In genomic region chr4:141031733-141032132, GRCm38 (mm10) we compare ENCODE assay signal across 8 mouse cellular contexts. TPM values are rescaled to one million over a fixed set of nuclear protein-coding genes. Genes with fewer than 3 reads are reported as not detected.
DNase-seq lines count a peak whose midpoint lies in the region; ATAC-seq and TF ChIP-seq lines count a peak whose summit lies in the region.

No protein-coding gene starts in this region.

- 0 out of 2 replicates have a peak, but pooled peaks cover 2% of the 10 kb centered on the region for H3K27me3 ChIP-seq in E14TG2a.4 (ENCODE audit: insufficient read depth, low read length)
- no peaks in the 10 kb centered on the region for H3K27me3 ChIP-seq in heart, postnatal 0 days (ENCODE audit: control insufficient read depth, insufficient read depth, low read length)
- H3K27me3 ChIP-seq in neural tube, embryonic 15.5 days (replicated peaks): no peaks in the 10 kb centered on the region

- H3K4me3 ChIP-seq in E14TG2a.4 (replicated peaks; ENCODE audit: low read length): no peak overlapping the region
- no peak overlapping the region for H3K4me3 ChIP-seq in bone marrow macrophage, adult 2 months (ENCODE audit: insufficient read depth, low read length)
- no peak overlapping the region for H3K4me3 ChIP-seq in embryonic fibroblast, embryonic 13.5 days (ENCODE audit: insufficient read depth, low read length)
- H3K4me3 ChIP-seq in heart, postnatal 0 days (ENCODE audit: low read depth, low read length): no peak overlapping the region
- H3K4me3 ChIP-seq in neural tube, embryonic 15.5 days (replicated peaks): no peak overlapping the region

- H3K4me2 ChIP-seq in heart, postnatal 0 days (ENCODE audit: low read depth, low read length): no peak overlapping the region
- no peak overlapping the region for H3K4me2 ChIP-seq in neural tube, embryonic 15.5 days

- ATAC-seq in heart, postnatal 0 days (ENCODE audit: insufficient read depth, low read depth): peak; percentile 67
- peak; percentile 66; the same call in 1 of the 2 replicates for ATAC-seq in neural tube, embryonic 15.5 days (ENCODE audit: low FRiP score)

- peak; percentile 90 for TF ChIP-seq CTCF in E14TG2a.4 (conservative IDR thresholded peaks at IDR 0.05; ENCODE audit: low read length)
- TF ChIP-seq CTCF in bone marrow macrophage, adult 2 months (IDR thresholded peaks at IDR 0.05; ENCODE audit: low read depth, low read length): peak; percentile 61
- peak; percentile 92 for TF ChIP-seq CTCF in embryonic fibroblast, embryonic 13.5 days (IDR thresholded peaks at IDR 0.05; ENCODE audit: borderline replicate concordance, insufficient read depth, low read length)
- TF ChIP-seq CTCF in heart, postnatal 0 days (IDR thresholded peaks at IDR 0.05; ENCODE audit: low read depth): peak; percentile 97

- peaks cover 91% of the 10 kb centered on the region for H3K36me3 ChIP-seq in E14TG2a.4 (ENCODE audit: insufficient read depth, low read length)
- H3K36me3 ChIP-seq in heart, postnatal 0 days (replicated peaks; ENCODE audit: control insufficient read depth, insufficient read depth, low read length): peaks cover 14% of the 10 kb centered on the region; the same call in 1 of the 2 replicates
- H3K36me3 ChIP-seq in neural tube, embryonic 15.5 days: peaks cover 26% of the 10 kb centered on the region

- H3K9ac ChIP-seq in heart, postnatal 0 days (replicated peaks; ENCODE audit: low read depth, low read length): no peak overlapping the region
- no peak overlapping the region for H3K9ac ChIP-seq in neural tube, embryonic 15.5 days (replicated peaks)

- no peak overlapping the region for H3K27ac ChIP-seq in bone marrow macrophage, adult 2 months (ENCODE audit: insufficient read depth, low read depth, low read length)
- H3K27ac ChIP-seq in embryonic fibroblast, embryonic 13.5 days (ENCODE audit: insufficient read depth, low read length): no peak overlapping the region
- H3K27ac ChIP-seq in heart, postnatal 0 days (ENCODE audit: low read depth): no peak overlapping the region
- H3K27ac ChIP-seq in neural tube, embryonic 15.5 days (replicated peaks): 0 out of 2 replicates have a peak overlapping the region, but pooled peaks have one; percentile 9

- TF ChIP-seq POLR2A in bone marrow macrophage, adult 2 months (IDR thresholded peaks at IDR 0.05; ENCODE audit: borderline replicate concordance, low read depth, low read length): no peak
- TF ChIP-seq POLR2A in embryonic fibroblast, embryonic 13.5 days (IDR thresholded peaks at IDR 0.05; ENCODE audit: low read depth, low read length): no peak

- no peak for TF ChIP-seq EP300 in heart, postnatal 0 days (IDR thresholded peaks at IDR 0.05; ENCODE audit: low read depth)

- peak; percentile 81 for DNase-seq in heart, postnatal 0 days (ENCODE audit: low spot score)
- peak; percentile 74 to 79 for DNase-seq in kidney, postnatal 25 days
- peak; percentile 71 to 81 for DNase-seq in lung, adult 18-20 months
- DNase-seq in thymus, postnatal 10 days (ENCODE audit: low spot score in 2 of 2): peak; percentile 60 to 82

- WGBS in heart, postnatal 0 days: 9% methylated on average over 6 of the region's 6 CpGs
- WGBS in neural tube, embryonic 15.5 days: 14% methylated on average over 6 of the region's 6 CpGs

- H3K4me1 ChIP-seq in E14TG2a.4 (replicated peaks; ENCODE audit: low read depth, low read length): peaks cover 36% of the 10 kb centered on the region
- no peaks in the 10 kb centered on the region for H3K4me1 ChIP-seq in bone marrow macrophage, adult 2 months (ENCODE audit: control insufficient read depth, insufficient read depth, low read length)
- no peaks in the 10 kb centered on the region for H3K4me1 ChIP-seq in embryonic fibroblast, embryonic 13.5 days (ENCODE audit: control insufficient read depth, insufficient read depth, low read length)
- no peaks in the 10 kb centered on the region for H3K4me1 ChIP-seq in heart, postnatal 0 days (ENCODE audit: control insufficient read depth, insufficient read depth)
- H3K4me1 ChIP-seq in neural tube, embryonic 15.5 days: peaks cover 18% of the 10 kb centered on the region; the same call in 1 of the 2 replicates

- no peaks in the 10 kb centered on the region for H3K9me3 ChIP-seq in E14TG2a.4 (ENCODE audit: low read length)
- H3K9me3 ChIP-seq in heart, postnatal 0 days (replicated peaks; ENCODE audit: control insufficient read depth, low read length): no peaks in the 10 kb centered on the region
- no peaks in the 10 kb centered on the region for H3K9me3 ChIP-seq in neural tube, embryonic 15.5 days (replicated peaks)

RNA-seq across cellular contexts. Expression of gene Mfap2, which starts 21.5 kb away (rescaled TPM):
- polyA plus RNA-seq in bone marrow macrophage, adult 2 months (2012; ENCODE audit: insufficient read depth, insufficient read length, missing spikeins): not detected in 2 replicates
- polyA plus RNA-seq in embryonic fibroblast, embryonic 13.5 days (2011; ENCODE audit: insufficient read length, low read depth, missing spikeins): 108 and 200 TPM in 2 replicates
- 45.0 and 47.8 TPM in 2 replicates for total RNA-seq in heart, postnatal 0 days (2014; rRNA removed; ENCODE audit: low replicate concordance)
- 114 and 129 TPM in 2 replicates for polyA plus RNA-seq in heart, postnatal 0 days (2015; fragmentation: Nextera tagmentation; extraction: Ambion mirVana)
- 210 and 222 TPM in 2 replicates for polyA plus RNA-seq in neural tube, embryonic 15.5 days (2015; fragmentation: Nextera tagmentation; extraction: Ambion mirVana)

RNA-seq across cellular contexts. Expression of gene Crocc, which starts 28.6 kb away (rescaled TPM):
- 6.9 and 8.1 TPM in 2 replicates for polyA plus RNA-seq in bone marrow macrophage, adult 2 months (2012; ENCODE audit: insufficient read depth, insufficient read length, missing spikeins)
- polyA plus RNA-seq in embryonic fibroblast, embryonic 13.5 days (2011; ENCODE audit: insufficient read length, low read depth, missing spikeins): 10.3 and 12.5 TPM in 2 replicates
- total RNA-seq in heart, postnatal 0 days (2014; rRNA removed; ENCODE audit: low replicate concordance): 4.6 and 4.9 TPM in 2 replicates
- 1.8 and 2.1 TPM in 2 replicates for polyA plus RNA-seq in heart, postnatal 0 days (2015; fragmentation: Nextera tagmentation; extraction: Ambion mirVana)
- 4.5 and 4.9 TPM in 2 replicates for polyA plus RNA-seq in neural tube, embryonic 15.5 days (2015; fragmentation: Nextera tagmentation; extraction: Ambion mirVana)

RNA-seq across cellular contexts. Expression of gene Atp13a2, which starts 45.1 kb away (rescaled TPM):
- 203 and 230 TPM in 2 replicates for polyA plus RNA-seq in bone marrow macrophage, adult 2 months (2012; ENCODE audit: insufficient read depth, insufficient read length, missing spikeins)
- 12.3 and 16.6 TPM in 2 replicates for polyA plus RNA-seq in embryonic fibroblast, embryonic 13.5 days (2011; ENCODE audit: insufficient read length, low read depth, missing spikeins)
- 45.8 and 47.7 TPM in 2 replicates for total RNA-seq in heart, postnatal 0 days (2014; rRNA removed; ENCODE audit: low replicate concordance)
- polyA plus RNA-seq in heart, postnatal 0 days (2015; fragmentation: Nextera tagmentation; extraction: Ambion mirVana): 18.8 and 19.3 TPM in 2 replicates
- polyA plus RNA-seq in neural tube, embryonic 15.5 days (2015; fragmentation: Nextera tagmentation; extraction: Ambion mirVana): 162 and 188 TPM in 2 replicates

RNA-seq across cellular contexts. Expression of gene Necap2, which starts 46.4 kb away (rescaled TPM):
- polyA plus RNA-seq in bone marrow macrophage, adult 2 months (2012; ENCODE audit: insufficient read depth, insufficient read length, missing spikeins): 170 and 172 TPM in 2 replicates
- polyA plus RNA-seq in embryonic fibroblast, embryonic 13.5 days (2011; ENCODE audit: insufficient read length, low read depth, missing spikeins): 47.2 and 48.5 TPM in 2 replicates
- 30.2 and 47.1 TPM in 2 replicates for total RNA-seq in heart, postnatal 0 days (2014; rRNA removed; ENCODE audit: low replicate concordance)
- polyA plus RNA-seq in heart, postnatal 0 days (2015; fragmentation: Nextera tagmentation; extraction: Ambion mirVana): 31.8 and 33.8 TPM in 2 replicates
- polyA plus RNA-seq in neural tube, embryonic 15.5 days (2015; fragmentation: Nextera tagmentation; extraction: Ambion mirVana): 56.8 and 59.8 TPM in 2 replicates

RNA-seq across cellular contexts. Expression of gene Spata21, which starts 56.4 kb away (rescaled TPM):
- polyA plus RNA-seq in bone marrow macrophage, adult 2 months (2012; ENCODE audit: insufficient read depth, insufficient read length, missing spikeins): not detected in 2 replicates
- polyA plus RNA-seq in embryonic fibroblast, embryonic 13.5 days (2011; ENCODE audit: insufficient read length, low read depth, missing spikeins): not detected in 2 replicates
- not detected in 2 replicates for total RNA-seq in heart, postnatal 0 days (2014; rRNA removed; ENCODE audit: low replicate concordance)
- 0.04 TPM in 1 of 2 replicates, not detected in the other for polyA plus RNA-seq in heart, postnatal 0 days (2015; fragmentation: Nextera tagmentation; extraction: Ambion mirVana)
- 0.51 and 0.55 TPM in 2 replicates for polyA plus RNA-seq in neural tube, embryonic 15.5 days (2015; fragmentation: Nextera tagmentation; extraction: Ambion mirVana)

Comparison
In these comparisons a context has a peak if more than half of its experiments do, and no peak if none do; other contexts are left out.
1. RNA of gene Mfap2, which starts 21.5 kb away (polyA plus RNA-seq): 210 to 222 TPM in neural tube, embryonic 15.5 days, 108 to 200 TPM in embryonic fibroblast, embryonic 13.5 days and 114 to 129 TPM in heart, postnatal 0 days; not detected in bone marrow macrophage, adult 2 months; every median in the first group is over 10 times any median in the second.
2. Peak in every context shown above with its lines, with median percentiles within 50 percentile points of each other: CTCF ChIP-seq and DNase-seq.